Mouse (Mus musculus): ENCODE results near the gene Adk.

DNA sequence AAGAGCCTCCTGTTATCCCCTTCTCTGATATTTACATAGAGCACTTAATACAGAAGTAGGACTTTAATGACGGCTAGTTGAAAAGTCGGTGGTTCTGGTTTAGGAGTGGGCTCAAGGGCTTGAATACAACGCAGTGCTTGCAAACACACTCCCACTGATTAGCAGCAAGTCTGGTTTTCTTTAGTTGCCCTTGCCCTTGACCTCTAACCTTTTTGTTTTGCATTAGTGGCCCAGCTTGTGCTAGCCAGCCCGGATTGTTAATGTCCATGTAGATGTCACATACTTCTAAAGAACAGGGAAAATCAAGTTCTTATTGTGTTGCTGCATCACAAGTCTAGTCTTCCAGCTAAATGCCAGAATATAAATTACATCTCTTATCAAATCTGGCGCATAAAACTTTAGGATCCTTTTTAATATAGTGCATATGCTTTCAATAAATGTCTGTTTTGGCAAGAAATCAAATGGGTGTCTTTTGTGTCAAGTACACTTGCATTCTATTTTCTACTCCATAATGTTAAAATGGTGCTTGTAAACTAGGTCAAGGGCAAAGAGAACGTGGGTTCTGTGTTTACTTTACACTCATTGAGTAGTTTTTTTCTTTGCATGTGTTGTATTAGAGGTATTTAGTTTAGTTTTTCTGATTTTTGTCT is 296.4 kb downstream of the Adk start:
- TF ChIP-seq TAL1 (IDR thresholded peaks at IDR 0.05; ENCODE audit: low read length) (no peak), E2F4 (IDR thresholded peaks at IDR 0.05; ENCODE audit: borderline replicate concordance, low read depth, low read length) (no peak), GATA1 (IDR thresholded peaks at IDR 0.05; ENCODE audit: low read depth, low read length) (no peak), MAX (IDR thresholded peaks at IDR 0.05; ENCODE audit: low read length) (no peak), KAT2A (conservative IDR thresholded peaks at IDR 0.05; ENCODE audit: low read depth, low read length) (no peak), MAFK (IDR thresholded peaks at IDR 0.05; ENCODE audit: borderline replicate concordance, low read depth, low read length) (no peak), SIN3A (IDR thresholded peaks at IDR 0.05; ENCODE audit: low read length) (no peak), POLR2AphosphoS5 (IDR thresholded peaks at IDR 0.05; ENCODE audit: borderline replicate concordance, low read depth, low read length) (no peak)
